Mouse (Mus musculus): Measurements from ENCODE around the gene Wdr5.
A peak's percentile ranks its signal among the peaks of the same experiment; 100 is the strongest.

The Wdr5 gene

GRCm38 (mm10) chr2:27552620-27553287, 37.8 kb downstream of the Wdr5 start:
- peak; percentile 44 for DNase-seq

- no peak for DNase-seq
These were observed 39.4 kb downstream of the Wdr5 start for GRCm38 (mm10) chr2:27554308-27554707.

GRCm38 (mm10) chr2:27556921-27557320, 42.0 kb downstream of the Wdr5 start:
- DNase-seq = no peak

- no peak for DNase-seq
These were observed 45.8 kb downstream of the Wdr5 start for GRCm38 (mm10) chr2:27560708-27561123.

- no peak for DNase-seq
These were observed 46.2 kb downstream of the Wdr5 start for GRCm38 (mm10) chr2:27561159-27561558.

- no peak for DNase-seq
These were observed 46.9 kb downstream of the Wdr5 start for GRCm38 (mm10) chr2:27561829-27562228.

GRCm38 (mm10) chr2:27563641-27564148, 48.7 kb downstream of the Wdr5 start:
- DNase-seq = no peak

- no peak for DNase-seq
These were observed 49.7 kb downstream of the Wdr5 start for GRCm38 (mm10) chr2:27564694-27565093.

GRCm38 (mm10) chr2:27565316-27566103, 50.6 kb downstream of the Wdr5 start:
- DNase-seq = no peak

GRCm38 (mm10) chr2:27570856-27571255, 55.9 kb downstream of the Wdr5 start:
- DNase-seq = no peak

GRCm38 (mm10) chr2:27572261-27572793, 57.4 kb downstream of the Wdr5 start:
- DNase-seq = no peak

GRCm38 (mm10) chr2:27572928-27573627, 58.1 kb downstream of the Wdr5 start:
- peak; percentile 12 for DNase-seq

GRCm38 (mm10) chr2:27573628-27573966, 58.6 kb downstream of the Wdr5 start:
- no peak for DNase-seq

- DNase-seq = no peak
These were observed 61.5 kb downstream of the Wdr5 start for GRCm38 (mm10) chr2:27576416-27576815.

GRCm38 (mm10) chr2:27578552-27578951, 63.6 kb downstream of the Wdr5 start:
- no peak for DNase-seq

- DNase-seq = no peak
These were observed 67.2 kb downstream of the Wdr5 start for GRCm38 (mm10) chr2:27582112-27582511.

GRCm38 (mm10) chr2:27583019-27583418, 68.1 kb downstream of the Wdr5 start:
- DNase-seq = no peak

- DNase-seq = no peak
These were observed 69.6 kb downstream of the Wdr5 start for GRCm38 (mm10) chr2:27584546-27584945.
